Mouse (Mus musculus) myocyte (in vitro differentiated cells): ENCODE data around the gene Ccl4. TPM values are rescaled to one million over a fixed set of nuclear protein-coding genes. Genes with fewer than 3 reads are reported as not detected.

Experiments
- H3K27me3 ChIP-seq: one replicate; pipeline ENCODE4 v1.6.1; 2011; ENCODE audit not compliant: control insufficient read depth, insufficient read depth, insufficient read length
- H3K36me3 ChIP-seq: one replicate; pipeline ENCODE4 v1.6.1; 2011; ENCODE audit not compliant: control insufficient read depth, insufficient read depth
- H3K4me2 ChIP-seq: one replicate; pipeline ENCODE4 v1.6.1; 2011; ENCODE audit warnings: low read depth, control low read depth
- H3K4me3 ChIP-seq: one replicate; pipeline ENCODE4 v1.5.1; 2011; ENCODE audit warnings: mild to moderate bottlenecking, control low read depth, moderate library complexity
- H3K79me2 ChIP-seq: one replicate; pipeline ENCODE4 v1.6.1; 2011; ENCODE audit not compliant: control insufficient read depth, insufficient read depth
- H3ac ChIP-seq: one replicate; pipeline ENCODE4 v1.6.1; 2011; ENCODE audit not compliant: control insufficient read depth, insufficient read length
- CEBPB ChIP-seq: IDR thresholded peaks from 2 replicates; pipeline ENCODE4 v1.6.1; 2011; ENCODE audit warnings: mild to moderate bottlenecking, moderate library complexity; ENCODE audit not compliant: poor library complexity, insufficient read depth, severe bottlenecking
- E2F4 ChIP-seq: IDR thresholded peaks from one replicate; pipeline ENCODE4 v1.6.1; 2011; ENCODE audit warnings: mild to moderate bottlenecking, control low read depth, moderate library complexity; ENCODE audit not compliant: insufficient read depth
- MAX ChIP-seq: IDR thresholded peaks from one replicate; pipeline ENCODE4 v1.6.1; 2011; ENCODE audit warnings: low read depth, mild to moderate bottlenecking, control low read depth
- MYOD1 ChIP-seq, 3 experiments: IDR thresholded peaks; one replicate each; pipeline ENCODE4 v1.6.1; 2011; ENCODE audit warnings: control low read depth in 2 of 3, low read depth in 2 of 3, mild to moderate bottlenecking in 2 of 3, moderate library complexity in 1 of 3; ENCODE audit not compliant: insufficient read length in 2 of 3, control insufficient read depth in 1 of 3
- MYOG ChIP-seq, 3 experiments: IDR thresholded peaks; one replicate each; pipeline ENCODE4 v1.6.1; 2011; ENCODE audit warnings: control low read depth in 2 of 3, low read depth in 2 of 3, mild to moderate bottlenecking in 2 of 3; ENCODE audit not compliant: insufficient read length in 2 of 3, control insufficient read depth in 1 of 3, insufficient read depth in 1 of 3
- POLR2A ChIP-seq: IDR thresholded peaks from one replicate; pipeline ENCODE4 v1.6.1; 2011; ENCODE audit warnings: low read depth, mild to moderate bottlenecking, control low read depth, moderate library complexity; ENCODE audit not compliant: insufficient read length
- POLR2AphosphoS2 ChIP-seq: IDR thresholded peaks from one replicate; pipeline ENCODE4 v1.6.1; 2011; ENCODE audit warnings: low read depth, control low read depth; ENCODE audit not compliant: insufficient read length
- REST ChIP-seq: IDR thresholded peaks from one replicate; pipeline ENCODE4 v1.6.1; 2011; ENCODE audit warnings: mild to moderate bottlenecking, control low read depth, moderate library complexity; ENCODE audit not compliant: insufficient read depth, insufficient read length
- SRF ChIP-seq: IDR thresholded peaks from one replicate; pipeline ENCODE4 v1.6.1; 2011; ENCODE audit warnings: low read depth; ENCODE audit not compliant: control insufficient read depth, insufficient read length
- TCF12 ChIP-seq: IDR thresholded peaks from one replicate; pipeline ENCODE4 v1.6.1; 2011; ENCODE audit warnings: mild to moderate bottlenecking, control low read depth; ENCODE audit not compliant: poor library complexity, insufficient read depth, severe bottlenecking
- TCF3 ChIP-seq: IDR thresholded peaks from one replicate; pipeline ENCODE4 v1.6.1; 2011; ENCODE audit warnings: low read depth, control low read depth; ENCODE audit not compliant: insufficient read length
- USF1 ChIP-seq: IDR thresholded peaks from one replicate; pipeline ENCODE4 v1.6.1; 2011; ENCODE audit warnings: low read depth, mild to moderate bottlenecking, control low read depth, moderate library complexity
- polyA plus RNA-seq: library from polyadenylated mRNA; unstranded; fragments of >200 nt; fragmentation: generic; extraction: Trizol; gene quantifications from one replicate; pipeline ENCODE4 v1.2.1, GENCODE M21; 2012; ENCODE audit warnings: missing spikeins

The Ccl4 gene
- polyA plus RNA-seq, 1 experiment, result not detected

GRCm38 (mm10) chr11:83692008-83692407 lies 29.6 kb downstream of the Ccl4 start:
- H3K4me2 ChIP-seq, result no peak overlapping the region
- no peaks in the 10 kb centered on the region for H3K79me2 ChIP-seq
- no peak overlapping the region for H3ac ChIP-seq
- no peaks in the 10 kb centered on the region for H3K36me3 ChIP-seq
- no peak for TF ChIP-seq POLR2A
- no peak for TF ChIP-seq TCF3
- no peak for TF ChIP-seq TCF12
- TF ChIP-seq USF1, result no peak
- no peak for TF ChIP-seq MAX
- TF ChIP-seq MYOD1 (IDR thresholded peaks at IDR 0.05; ENCODE audit: control insufficient read depth in 1 of 3, insufficient read length in 2 of 3, low read depth in 2 of 3), result no peak
- TF ChIP-seq CEBPB, result no peak
- TF ChIP-seq SRF, result no peak
- TF ChIP-seq REST, result no peak
- H3K27me3 ChIP-seq, result no peaks in the 10 kb centered on the region
- no peak overlapping the region for H3K4me3 ChIP-seq

DNA sequence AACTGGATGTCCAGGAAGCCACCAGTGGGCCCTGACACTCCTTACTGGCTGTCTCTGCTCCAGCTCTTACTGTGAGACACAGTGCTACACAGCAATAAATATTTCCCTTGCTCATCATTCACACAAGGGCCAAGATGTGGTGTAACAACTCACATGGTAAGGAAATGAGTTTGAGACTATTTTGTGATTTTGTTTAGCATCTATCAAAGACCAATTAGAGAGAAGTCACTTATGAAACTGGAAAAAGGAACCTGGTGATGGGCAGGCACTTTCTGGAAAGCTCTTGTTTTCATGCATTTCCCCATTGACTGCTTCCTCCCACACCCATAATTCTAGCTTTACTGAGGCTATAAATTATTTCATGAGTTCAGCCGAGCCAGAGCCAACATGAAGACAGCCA lies 41.3 kb downstream of the Ccl4 start, which contains the start of gene Wfdc17:
Gene Wfdc17, plus strand, starts transcription at position 287 of the 400 bp plus-strand sequence.
- Histone ChIP-seq H3K27me3 (peaks cover 10% of the 10 kb centered on the region), H3K4me2 (no peak within 1 kb of the TSS), H3ac (no peak within 1 kb of the TSS), H3K4me3 (no peak within 1 kb of the TSS), H3K36me3 (no peaks in the 10 kb centered on the region), H3K79me2 (no peaks in the 10 kb centered on the region)
- TF ChIP-seq MAX, result no peak
- TF ChIP-seq E2F4, result no peak
- no peak for TF ChIP-seq MYOD1 (IDR thresholded peaks at IDR 0.05; ENCODE audit: control insufficient read depth in 1 of 3, insufficient read length in 2 of 3, low read depth in 2 of 3)
- no peak for TF ChIP-seq TCF3
- TF ChIP-seq REST, result no peak
- TF ChIP-seq SRF, result no peak
- no peak for TF ChIP-seq USF1
- no peak for TF ChIP-seq TCF12
- no peak for TF ChIP-seq CEBPB
- no peak for TF ChIP-seq POLR2AphosphoS2
- no peak for TF ChIP-seq POLR2A

DNA sequence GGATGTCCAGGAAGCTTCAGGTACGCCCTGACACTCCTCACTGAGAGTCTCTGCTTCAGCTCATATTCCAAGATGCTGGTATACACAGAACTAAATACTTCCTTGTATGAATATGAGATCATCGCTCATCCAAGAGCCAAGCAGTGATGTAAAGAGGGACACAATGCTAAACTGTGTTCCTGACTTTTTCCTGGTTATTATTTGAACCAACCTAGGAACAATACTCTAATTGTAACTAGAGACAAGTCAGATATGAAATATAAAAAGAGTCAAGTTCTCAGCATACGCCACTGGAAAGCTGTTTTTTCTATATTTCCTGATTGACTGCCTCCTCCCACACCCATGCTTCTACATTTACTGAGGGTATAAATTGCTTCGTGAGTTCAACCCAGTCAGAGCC lies 46.3 kb downstream of the Ccl4 start, which contains the start of gene Wfdc18:
Gene Wfdc18, plus strand, starts transcription at position 301 of the 400 bp plus-strand sequence.
- H3K4me3 ChIP-seq, result no peak within 1 kb of the TSS
- H3K36me3 ChIP-seq, result no peaks in the 10 kb centered on the region
- no peaks in the 10 kb centered on the region for H3K79me2 ChIP-seq

GRCm38 (mm10) chr11:83709683-83710082 lies 47.3 kb downstream of the Ccl4 start:
- Histone ChIP-seq H3K36me3 (no peaks in the 10 kb centered on the region), H3K79me2 (no peaks in the 10 kb centered on the region), H3ac (no peak overlapping the region), H3K4me3 (no peak overlapping the region), H3K27me3 (peaks cover 20% of the 10 kb centered on the region), H3K4me2 (no peak overlapping the region)
- TF ChIP-seq REST (no peak), E2F4 (no peak), POLR2AphosphoS2 (no peak), MAX (no peak), MYOD1 (IDR thresholded peaks at IDR 0.05; ENCODE audit: control insufficient read depth in 1 of 3, insufficient read length in 2 of 3, low read depth in 2 of 3) (no peak)

More for the DNA sequence above, 46.3 kb downstream of the Ccl4 start, which contains the start of gene Wfdc18:
- TF ChIP-seq E2F4 (no peak), USF1 (no peak), MYOD1 (IDR thresholded peaks at IDR 0.05; ENCODE audit: control insufficient read depth in 1 of 3, insufficient read length in 2 of 3, low read depth in 2 of 3) (no peak), POLR2AphosphoS2 (no peak), TCF3 (no peak), MYOG (IDR thresholded peaks at IDR 0.05; ENCODE audit: control insufficient read depth in 1 of 3, insufficient read depth in 1 of 3, insufficient read length in 2 of 3, low read depth in 2 of 3) (no peak), SRF (no peak)
- Histone ChIP-seq H3ac (no peak within 1 kb of the TSS), H3K4me2 (no peak within 1 kb of the TSS), H3K27me3 (peaks cover 20% of the 10 kb centered on the region)

DNA sequence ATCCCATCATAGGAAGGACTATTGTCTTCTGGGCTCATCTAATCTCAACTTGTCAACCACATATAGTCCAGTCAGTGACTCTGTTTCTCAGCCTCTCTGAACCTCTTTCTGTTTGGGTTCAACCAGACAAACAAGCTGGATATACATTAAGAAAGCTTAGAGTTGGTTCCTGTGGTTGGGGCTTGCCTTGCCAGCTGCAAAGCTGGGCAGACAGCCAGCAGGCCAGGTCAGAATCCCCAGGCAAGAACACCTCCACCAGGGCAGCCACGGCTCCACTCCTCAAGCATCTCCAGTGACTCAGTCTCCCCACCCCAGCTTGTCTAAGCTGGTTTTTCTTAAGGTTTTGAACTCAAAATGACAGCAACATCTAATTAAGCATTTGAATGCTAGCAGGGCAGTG lies 50.3 kb downstream of the Ccl4 start:
- H3K27me3 ChIP-seq, result peaks cover 11% of the 10 kb centered on the region
- no peak overlapping the region for H3ac ChIP-seq
- H3K4me3 ChIP-seq, result no peak overlapping the region
- no peaks in the 10 kb centered on the region for H3K79me2 ChIP-seq
- H3K36me3 ChIP-seq, result no peaks in the 10 kb centered on the region
- no peak overlapping the region for H3K4me2 ChIP-seq
- no peak for TF ChIP-seq TCF12
- no peak for TF ChIP-seq POLR2A
- no peak for TF ChIP-seq REST
- TF ChIP-seq TCF3, result no peak
- no peak for TF ChIP-seq USF1
- TF ChIP-seq MYOG (IDR thresholded peaks at IDR 0.05; ENCODE audit: control insufficient read depth in 1 of 3, insufficient read depth in 1 of 3, insufficient read length in 2 of 3, low read depth in 2 of 3), result no peak
- TF ChIP-seq CEBPB, result no peak
- no peak for TF ChIP-seq MAX
- TF ChIP-seq POLR2AphosphoS2, result no peak
